Mouse (Mus musculus): ENCODE data around the gene Cacnb1. TPM values are rescaled to one million over a fixed set of nuclear protein-coding genes. Genes with fewer than 3 reads are reported as not detected.
A peak's percentile ranks its signal among the peaks of the same experiment; 100 is the strongest.

Gene Cacnb1
- polyA plus RNA-seq, 1 experiment, result 5.2 TPM

GRCm38 (mm10) chr11:97995564-97996288 lies 27.1 kb downstream of the Cacnb1 start, which contains the start of gene Arl5c:
Gene Arl5c (minus strand): TSS chr11:97996181.
- Histone ChIP-seq H3K4me1 (ENCODE audit: control insufficient read depth, insufficient read depth, low read length) (peaks cover 2% of the 10 kb centered on the region), H3K9me3 (replicated peaks; ENCODE audit: control insufficient read depth, insufficient read depth, low read length, poor library complexity, severe bottlenecking) (no peaks in the 10 kb centered on the region), H3K27me3 (ENCODE audit: control insufficient read depth, insufficient read depth, low read length, poor library complexity, severe bottlenecking) (no peaks in the 10 kb centered on the region), H3K9ac (ENCODE audit: low read depth, poor library complexity, severe bottlenecking) (peak within 1 kb of the TSS; percentile 81), H3K27ac (ENCODE audit: insufficient read depth, low read length) (no peak within 1 kb of the TSS), H3K4me3 (ENCODE audit: low read depth, low read length) (peak within 1 kb of the TSS; percentile 65), H3K36me3 (ENCODE audit: control insufficient read depth, insufficient read depth, low read length, poor library complexity, severe bottlenecking) (no peaks in the 10 kb centered on the region)
- TF ChIP-seq CTCF (IDR thresholded peaks at IDR 0.05; ENCODE audit: low read depth, low read length) (peak; percentile 7), POLR2A (IDR thresholded peaks at IDR 0.05; ENCODE audit: insufficient read depth, low read length) (no peak)

GRCm38 (mm10) chr11:97994539-97995100 lies 28.2 kb downstream of the Cacnb1 start:
- no peaks in the 10 kb centered on the region for H3K36me3 ChIP-seq (ENCODE audit: control insufficient read depth, insufficient read depth, low read length, poor library complexity, severe bottlenecking)
- TF ChIP-seq CTCF (IDR thresholded peaks at IDR 0.05; ENCODE audit: low read depth, low read length) (peak; percentile 81), POLR2A (IDR thresholded peaks at IDR 0.05; ENCODE audit: insufficient read depth, low read length) (no peak)
- no peaks in the 10 kb centered on the region for H3K27me3 ChIP-seq (ENCODE audit: control insufficient read depth, insufficient read depth, low read length, poor library complexity, severe bottlenecking)
- peak overlapping the region; percentile 65 for H3K4me3 ChIP-seq (ENCODE audit: low read depth, low read length)
- H3K9me3 ChIP-seq (replicated peaks; ENCODE audit: control insufficient read depth, insufficient read depth, low read length, poor library complexity, severe bottlenecking), result no peaks in the 10 kb centered on the region
- H3K27ac ChIP-seq (ENCODE audit: insufficient read depth, low read length), result no peak overlapping the region
- peaks cover 4% of the 10 kb centered on the region for H3K4me1 ChIP-seq (ENCODE audit: control insufficient read depth, insufficient read depth, low read length)
- H3K9ac ChIP-seq (ENCODE audit: low read depth, poor library complexity, severe bottlenecking), result peak overlapping the region; percentile 81

GRCm38 (mm10) chr11:97988530-97989096 lies 34.2 kb downstream of the Cacnb1 start:
- peak overlapping the region; percentile 92 for H3K4me3 ChIP-seq (ENCODE audit: low read depth, low read length)
- no peaks in the 10 kb centered on the region for H3K27me3 ChIP-seq (ENCODE audit: control insufficient read depth, insufficient read depth, low read length, poor library complexity, severe bottlenecking)
- H3K36me3 ChIP-seq (ENCODE audit: control insufficient read depth, insufficient read depth, low read length, poor library complexity, severe bottlenecking), result no peaks in the 10 kb centered on the region
- no peak for TF ChIP-seq CTCF (IDR thresholded peaks at IDR 0.05; ENCODE audit: low read depth, low read length)
- no peak for TF ChIP-seq EP300 (IDR thresholded peaks at IDR 0.05; ENCODE audit: insufficient read depth, low read depth, low read length)
- no peak for TF ChIP-seq POLR2A (IDR thresholded peaks at IDR 0.05; ENCODE audit: insufficient read depth, low read length)
- H3K27ac ChIP-seq (ENCODE audit: insufficient read depth, low read length), result peak overlapping the region; percentile 60
- peaks cover 2% of the 10 kb centered on the region for H3K4me1 ChIP-seq (ENCODE audit: control insufficient read depth, insufficient read depth, low read length)
- no peaks in the 10 kb centered on the region for H3K9me3 ChIP-seq (replicated peaks; ENCODE audit: control insufficient read depth, insufficient read depth, low read length, poor library complexity, severe bottlenecking)
- H3K9ac ChIP-seq (ENCODE audit: low read depth, poor library complexity, severe bottlenecking), result peak overlapping the region; percentile 79

- H3K4me3 ChIP-seq (ENCODE audit: low read depth, low read length), result peak overlapping the region; percentile 98
- H3K27me3 ChIP-seq (ENCODE audit: control insufficient read depth, insufficient read depth, low read length, poor library complexity, severe bottlenecking), result no peaks in the 10 kb centered on the region
- no peaks in the 10 kb centered on the region for H3K9me3 ChIP-seq (replicated peaks; ENCODE audit: control insufficient read depth, insufficient read depth, low read length, poor library complexity, severe bottlenecking)
- peaks cover 7% of the 10 kb centered on the region for H3K4me1 ChIP-seq (ENCODE audit: control insufficient read depth, insufficient read depth, low read length)
- no peaks in the 10 kb centered on the region for H3K36me3 ChIP-seq (ENCODE audit: control insufficient read depth, insufficient read depth, low read length, poor library complexity, severe bottlenecking)
- peak overlapping the region; percentile 81 for H3K27ac ChIP-seq (ENCODE audit: insufficient read depth, low read length)
- peak overlapping the region; percentile 79 for H3K9ac ChIP-seq (ENCODE audit: low read depth, poor library complexity, severe bottlenecking)
- TF ChIP-seq EP300 (IDR thresholded peaks at IDR 0.05; ENCODE audit: insufficient read depth, low read depth, low read length) (0 out of 2 replicates have a peak, but pooled peaks have one; percentile 54), POLR2A (IDR thresholded peaks at IDR 0.05; ENCODE audit: insufficient read depth, low read length) (no peak), CTCF (IDR thresholded peaks at IDR 0.05; ENCODE audit: low read depth, low read length) (peak; percentile 85)
Observed at GRCm38 (mm10) chr11:97987551-97988526, 35.0 kb downstream of the Cacnb1 start.

- no peak for TF ChIP-seq CTCF (IDR thresholded peaks at IDR 0.05; ENCODE audit: low read depth, low read length)
- no peak for TF ChIP-seq EP300 (IDR thresholded peaks at IDR 0.05; ENCODE audit: insufficient read depth, low read depth, low read length)
- TF ChIP-seq POLR2A (IDR thresholded peaks at IDR 0.05; ENCODE audit: insufficient read depth, low read length), result no peak
- Histone ChIP-seq H3K4me1 (ENCODE audit: control insufficient read depth, insufficient read depth, low read length) (peaks cover 8% of the 10 kb centered on the region), H3K27ac (ENCODE audit: insufficient read depth, low read length) (0 out of 2 replicates have a peak overlapping the region, but pooled peaks have one; percentile 26), H3K4me3 (ENCODE audit: low read depth, low read length) (peak overlapping the region; percentile 72), H3K9me3 (replicated peaks; ENCODE audit: control insufficient read depth, insufficient read depth, low read length, poor library complexity, severe bottlenecking) (no peaks in the 10 kb centered on the region), H3K36me3 (ENCODE audit: control insufficient read depth, insufficient read depth, low read length, poor library complexity, severe bottlenecking) (no peaks in the 10 kb centered on the region), H3K9ac (ENCODE audit: low read depth, poor library complexity, severe bottlenecking) (peak overlapping the region; percentile 54), H3K27me3 (ENCODE audit: control insufficient read depth, insufficient read depth, low read length, poor library complexity, severe bottlenecking) (no peaks in the 10 kb centered on the region)
Observed at GRCm38 (mm10) chr11:97986738-97987465, 35.9 kb downstream of the Cacnb1 start.

All from ES-Bruce4 (cell line).